Mouse (Mus musculus) B cell, adult 67 days (primary cell): ENCODE data around the gene Vmn2r33. TPM values are rescaled to one million over a fixed set of nuclear protein-coding genes. Genes with fewer than 3 reads are reported as not detected.

ENCODE experiments used
- total RNA-seq, 2 experiments: library from RNA; stranded (reverse); gene quantifications; 4 replicates each; pipeline ENCODE4 v1.2.4; 2023

Vmn2r33 gene
- not detected for total RNA-seq

GRCm38 (mm10) chr7:7566686-7567085 lies at the start of gene Vmn2r33:
Vmn2r33 (minus strand) TSS chr7:7566786.

Other genes starting within 250 kb of the Vmn2r33 start
- gene Vmn2r30, start 229.2 kb downstream of the Vmn2r33 start, total RNA-seq, result not detected
- gene Gm45783, start 192.2 kb downstream of the Vmn2r33 start, total RNA-seq, result not detected
- gene Vmn2r31, start 167.1 kb downstream of the Vmn2r33 start, total RNA-seq, result not detected
- not detected for gene Vmn2r32, start 86.8 kb downstream of the Vmn2r33 start, total RNA-seq
- gene Vmn2r34, start 122.7 kb upstream of the Vmn2r33 start, total RNA-seq, result not detected